Mouse (Mus musculus) layer of hippocampus, postnatal 14 days (tissue): ENCODE data around the gene Grpel1. TPM values are rescaled to one million over a fixed set of nuclear protein-coding genes. Genes with fewer than 3 reads are reported as not detected.

Source experiments
- DNase-seq, 2 experiments: peaks; one replicate each; pipeline ENCODE4 v3.0.0; 2021 to 2022; ENCODE audit warnings: low spot score in 2 of 2, mixed read lengths in 1 of 2
- long read RNA-seq, 2 experiments: library from polyadenylated mRNA; stranded (forward); transcript quantifications; one replicate each; pipeline ENCODE4 v2.0.0; 2021
- total RNA-seq, 2 experiments: library from RNA; stranded (reverse); gene quantifications; 2 replicates each; pipeline ENCODE4 v1.2.3; 2021

The Grpel1 gene
- 10 to 100 TPM; 20.2 to 21.4 TPM for total RNA-seq
- long read RNA-seq, experiment 1, transcript Grpel1-201 (4 exons, 3,528 nt): major isoform, 66 of 68 reads
- long read RNA-seq, experiment 1, partial matches to known transcripts: 2 of 68 reads
- long read RNA-seq, experiment 1, other reads (novel, unspliced or antisense): 0 of 68 reads
- long read RNA-seq, experiment 2, transcript Grpel1-201 (4 exons, 3,528 nt): major isoform, 128 of 132 reads
- long read RNA-seq, experiment 2, partial matches to known transcripts: 2 of 132 reads
- long read RNA-seq, experiment 2, other reads (novel, unspliced or antisense): 2 of 132 reads

GRCm38 (mm10) chr5:36464709-36465661, at the start of gene Grpel1:
TSS of gene Grpel1 (plus strand) at chr5:36464998.
- DNase-seq: peak; percentile 95 to 100

DNA sequence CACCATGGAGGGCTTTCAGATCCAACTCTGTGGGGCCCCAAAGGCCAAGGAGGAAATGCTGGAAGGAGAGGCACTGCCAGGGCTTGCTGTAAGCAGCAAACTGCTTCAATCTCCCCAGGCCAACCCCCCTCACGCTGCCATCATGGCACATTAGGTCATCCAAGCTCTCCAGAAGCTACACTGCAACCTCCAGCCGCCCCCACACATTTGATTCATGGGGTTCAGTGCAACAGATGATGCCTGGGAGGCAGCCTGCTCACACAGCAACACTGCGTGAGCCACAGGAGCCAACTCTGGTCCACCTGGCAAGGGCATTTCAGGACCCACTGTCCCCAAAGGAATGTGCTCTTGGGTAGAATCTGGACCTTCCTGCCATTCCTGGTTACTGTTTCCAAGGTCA, 44.9 kb upstream of the Grpel1 start:
- no peak for DNase-seq

DNA sequence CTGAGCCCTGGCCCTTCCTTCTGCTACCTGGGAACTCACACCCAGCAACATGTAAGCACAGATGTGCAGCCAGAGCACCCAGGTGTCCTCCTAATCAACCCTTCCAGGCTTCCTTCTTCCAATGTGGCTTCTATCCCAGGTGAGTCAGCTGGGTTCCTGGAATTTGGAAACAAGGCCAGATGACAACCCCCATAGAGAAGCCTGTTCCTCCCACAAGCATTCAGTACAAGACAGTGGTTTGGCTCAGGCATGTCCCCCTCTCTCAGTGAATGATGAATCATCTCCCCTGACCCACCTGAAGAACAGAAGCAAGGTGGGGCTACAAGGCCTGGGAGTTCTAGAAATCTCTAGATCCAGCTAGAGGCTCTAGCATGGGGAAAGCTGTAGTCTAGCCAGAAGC, 42.1 kb upstream of the Grpel1 start:
- DNase-seq: no peak

- DNase-seq: no peak
Observed at GRCm38 (mm10) chr5:36424676-36425075, 40.1 kb upstream of the Grpel1 start.

DNA sequence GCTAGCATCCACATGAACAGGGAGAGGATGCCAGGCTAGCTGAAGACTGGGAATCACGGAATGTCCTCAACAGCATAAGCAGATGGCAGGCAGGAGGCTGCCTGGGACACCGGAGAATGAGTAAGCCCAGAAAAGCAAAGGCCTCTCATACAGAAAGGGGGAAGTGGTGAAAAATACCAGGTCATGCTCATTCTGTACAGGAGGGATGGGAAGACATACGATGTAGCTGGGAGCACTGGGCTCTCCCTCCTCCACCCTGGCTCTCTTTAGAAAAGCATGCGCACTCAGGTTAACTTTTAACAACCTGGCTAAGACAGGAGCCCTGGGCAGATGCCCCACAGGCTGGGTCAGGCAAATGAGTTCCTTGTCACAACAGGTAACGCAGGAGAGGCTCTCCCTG, 38.4 kb upstream of the Grpel1 start:
- peak; percentile 55 to 70 for DNase-seq

- no peak for DNase-seq
Observed at GRCm38 (mm10) chr5:36427831-36428230, 37.0 kb upstream of the Grpel1 start.

DNA sequence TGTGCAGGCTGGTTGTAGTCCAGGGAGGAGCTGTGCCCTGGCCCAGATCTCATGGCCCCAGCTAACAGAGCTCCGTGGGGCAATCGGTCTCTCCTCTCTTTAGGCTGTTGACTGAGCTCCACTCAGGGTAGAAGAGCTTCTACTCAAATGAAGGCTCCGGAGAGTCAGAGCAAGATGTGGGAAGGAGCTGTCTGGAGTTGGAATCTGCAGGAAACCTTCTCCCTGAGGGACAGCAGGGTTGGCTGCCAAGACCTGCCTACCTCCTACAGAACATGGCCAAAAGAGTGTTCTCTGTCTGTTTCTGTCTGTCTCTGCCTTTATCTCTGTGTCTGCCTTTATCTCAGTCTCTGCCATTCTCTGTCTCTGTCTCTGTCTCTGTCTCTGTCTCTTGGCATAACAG, 35.2 kb upstream of the Grpel1 start:
- DNase-seq: no peak

DNA sequence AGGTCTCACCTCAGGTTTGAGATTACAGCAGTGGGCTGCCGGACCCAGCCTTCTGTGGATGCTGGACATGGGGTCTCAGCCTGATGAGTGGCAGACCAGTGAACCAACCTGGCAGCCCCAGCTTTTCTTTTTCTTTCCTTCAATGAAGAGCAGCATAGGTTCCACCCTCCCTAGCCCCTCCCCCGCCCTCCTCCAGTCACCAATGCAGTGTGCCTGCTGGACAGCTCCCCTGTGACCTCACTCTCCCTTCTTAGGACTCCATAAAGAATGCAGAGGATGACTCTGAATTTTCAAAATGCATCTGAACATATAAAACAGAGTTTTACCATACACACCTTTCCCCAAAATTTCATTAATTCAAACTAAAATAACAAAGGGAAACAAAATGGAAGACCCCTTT, 33.1 kb upstream of the Grpel1 start:
- DNase-seq: no peak

DNA sequence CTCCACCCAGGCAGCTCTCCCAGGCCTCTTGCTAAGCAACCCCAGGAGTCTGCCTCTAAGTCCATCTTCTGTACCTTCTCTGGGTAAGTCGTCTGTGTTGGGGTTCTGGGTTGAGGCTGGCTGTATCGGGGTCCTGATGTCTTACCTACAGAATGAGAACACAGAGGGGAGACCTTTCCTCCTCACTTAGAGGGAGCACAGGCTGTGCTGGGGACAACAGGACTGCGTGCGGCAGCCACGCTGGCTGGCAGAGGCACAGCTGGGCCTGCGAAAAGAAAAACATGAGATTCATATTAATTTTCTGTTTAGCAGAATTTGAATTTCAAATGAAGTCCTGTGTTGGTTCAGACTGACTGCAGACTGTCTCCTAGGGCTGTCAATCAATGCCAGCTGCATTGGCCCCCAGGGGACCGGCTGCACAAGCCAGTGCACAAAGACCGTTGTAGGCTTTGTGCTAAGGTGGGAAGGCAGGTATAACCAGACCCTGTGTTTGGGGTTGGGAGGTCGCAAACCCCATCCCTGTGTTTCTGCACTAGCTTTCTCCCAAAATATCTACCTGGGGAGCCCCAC, 30.3 kb upstream of the Grpel1 start:
- no peak for DNase-seq

GRCm38 (mm10) chr5:36436858-36437257, 27.9 kb upstream of the Grpel1 start:
- no peak for DNase-seq

DNA sequence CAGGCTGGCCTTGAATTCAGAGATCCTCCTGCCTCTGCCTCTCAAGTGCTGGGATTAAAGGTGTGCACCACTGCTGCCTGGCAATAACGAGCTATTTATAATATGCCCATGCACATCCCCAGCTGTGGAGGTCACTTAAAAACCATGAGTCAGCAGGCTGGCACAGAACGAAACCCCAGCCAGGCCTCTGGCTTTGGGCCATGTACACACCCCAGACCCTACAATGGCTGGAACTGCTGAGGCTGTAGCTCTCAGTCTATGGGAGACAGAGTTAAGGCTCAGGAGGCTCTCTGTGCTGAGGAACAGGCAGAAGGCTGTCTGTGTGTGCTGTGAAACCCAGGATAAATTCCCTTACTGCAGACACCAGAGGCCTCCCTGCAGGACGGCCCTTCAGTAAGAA, 24.1 kb upstream of the Grpel1 start:
- DNase-seq: no peak

GRCm38 (mm10) chr5:36444611-36445010, 20.2 kb upstream of the Grpel1 start:
- no peak for DNase-seq

DNA sequence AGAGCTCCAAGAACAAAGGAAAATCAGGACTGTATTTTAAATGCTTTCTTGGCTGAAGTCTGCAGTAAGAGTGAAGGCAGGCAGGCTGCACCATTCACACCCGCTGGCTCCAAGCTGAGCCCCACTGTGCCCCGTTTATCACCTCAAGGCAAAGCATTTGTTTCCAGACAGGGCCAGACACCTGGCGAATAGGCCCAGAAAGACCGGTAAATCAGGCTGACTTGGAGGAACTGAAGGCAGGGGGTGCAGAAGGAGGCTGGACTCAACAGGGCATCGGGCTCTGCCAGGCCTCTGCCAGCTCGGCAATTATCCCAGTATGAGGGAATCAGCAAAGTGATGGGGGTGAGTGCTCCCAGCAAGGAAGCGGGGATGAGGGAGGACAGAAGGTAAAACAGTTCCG, 19.8 kb upstream of the Grpel1 start:
- DNase-seq: no peak

- no peak for DNase-seq
Observed at GRCm38 (mm10) chr5:36446166-36446890, 18.5 kb upstream of the Grpel1 start.

DNA sequence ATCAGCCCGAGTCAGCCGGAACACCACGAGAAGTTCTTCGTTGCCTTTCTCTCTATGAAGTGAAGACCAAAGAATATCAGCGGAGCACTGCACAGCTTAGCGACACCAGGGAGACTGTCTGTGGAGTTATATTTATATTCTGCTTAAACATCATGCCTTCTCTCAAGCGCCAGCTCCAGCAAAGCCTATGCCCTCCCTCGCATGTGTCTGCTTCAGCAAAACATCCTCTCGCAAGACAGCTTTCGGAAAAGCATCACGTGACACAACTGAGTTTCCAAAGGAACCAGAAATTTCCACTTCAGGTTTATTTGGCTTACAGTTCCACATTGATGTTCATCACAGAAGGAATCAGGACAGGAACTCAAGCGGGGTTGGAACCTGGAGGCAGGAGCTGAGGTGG, 16.9 kb upstream of the Grpel1 start:
- no peak for DNase-seq

DNA sequence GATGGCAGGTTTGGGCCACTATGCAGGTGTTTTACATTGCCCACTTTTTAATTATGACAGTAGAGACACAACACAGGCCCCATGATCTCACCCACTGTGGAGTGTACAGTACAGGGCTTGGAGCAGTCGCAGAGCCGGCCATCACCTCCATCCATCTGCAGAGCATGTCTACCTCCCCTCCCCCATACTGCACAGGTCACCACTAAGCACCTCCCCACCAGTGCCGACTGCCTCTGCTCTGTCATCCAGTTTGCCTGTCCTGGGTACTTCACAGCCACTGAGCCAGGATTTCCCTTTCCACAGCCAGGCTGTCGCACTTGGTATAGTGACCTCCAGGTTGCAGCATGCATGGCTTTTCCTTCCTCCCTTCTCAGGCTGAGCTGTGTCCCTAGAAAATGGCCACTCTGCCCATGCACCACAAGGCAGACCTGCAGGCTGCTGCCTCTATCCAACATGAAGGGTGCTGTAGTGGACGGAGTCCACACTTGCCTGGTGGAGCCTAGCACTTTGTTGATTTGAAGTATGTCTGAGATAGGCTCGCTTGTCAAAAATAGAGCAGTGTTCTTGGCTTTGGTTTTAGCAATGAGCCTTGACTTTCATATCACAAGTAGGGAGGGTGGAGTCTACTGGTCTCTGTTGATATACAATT, 15.0 kb upstream of the Grpel1 start:
- DNase-seq: no peak

GRCm38 (mm10) chr5:36451119-36451518, 13.7 kb upstream of the Grpel1 start:
- no peak for DNase-seq

DNA sequence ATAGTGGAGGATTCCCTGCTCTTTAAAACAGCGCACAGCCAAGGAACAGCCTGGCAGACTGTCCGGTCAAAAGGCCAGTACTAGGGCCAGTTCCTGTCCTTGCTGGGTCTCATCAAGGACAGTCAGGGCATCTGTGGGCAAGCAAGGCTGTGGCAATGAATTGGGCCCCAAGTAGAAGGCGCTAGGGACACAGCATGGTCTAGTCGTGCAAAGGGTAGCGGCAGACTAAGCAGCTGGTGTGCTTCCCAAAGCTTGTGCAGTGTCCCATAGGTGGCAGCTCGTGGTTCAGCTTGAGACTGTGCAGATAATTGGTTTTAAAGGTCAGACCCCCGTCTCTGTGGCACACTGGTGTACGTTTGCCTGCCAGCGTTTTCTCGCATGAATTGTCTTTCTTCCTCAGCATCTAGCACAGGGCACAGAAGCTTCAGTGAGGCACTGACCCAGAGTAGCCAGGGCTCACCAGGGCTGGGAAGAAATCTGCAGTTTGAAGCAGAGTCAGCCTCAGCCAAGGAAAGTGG, 12.9 kb upstream of the Grpel1 start:
- DNase-seq: no peak

DNA sequence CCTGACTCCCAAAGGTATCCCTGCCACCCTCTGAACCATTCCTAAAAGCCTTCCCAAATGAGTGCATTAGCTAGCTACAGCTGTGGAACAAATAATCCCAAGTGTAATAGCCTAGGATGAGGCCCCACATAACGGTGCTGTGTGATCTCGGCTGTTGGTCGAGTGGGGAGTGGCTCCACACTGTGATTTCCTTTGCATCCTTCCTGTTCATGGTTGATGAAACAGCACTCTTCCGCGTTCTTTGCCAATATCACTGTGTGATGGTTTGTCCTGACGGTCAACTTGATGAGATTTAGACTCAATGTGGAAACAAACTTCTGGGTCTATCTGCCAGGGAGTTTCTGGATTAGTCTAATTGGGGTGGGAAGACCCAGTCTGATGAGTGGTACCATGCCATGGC, 12.0 kb upstream of the Grpel1 start:
- no peak for DNase-seq

GRCm38 (mm10) chr5:36457706-36458105, 7.1 kb upstream of the Grpel1 start:
- no peak for DNase-seq

GRCm38 (mm10) chr5:36458926-36459325, 5.9 kb upstream of the Grpel1 start:
- DNase-seq: peak in 1 of 2 experiments; percentile 47
